Mouse (Mus musculus): ENCODE data around the gene Fam160a1.

Fam160a1 gene

DNA sequence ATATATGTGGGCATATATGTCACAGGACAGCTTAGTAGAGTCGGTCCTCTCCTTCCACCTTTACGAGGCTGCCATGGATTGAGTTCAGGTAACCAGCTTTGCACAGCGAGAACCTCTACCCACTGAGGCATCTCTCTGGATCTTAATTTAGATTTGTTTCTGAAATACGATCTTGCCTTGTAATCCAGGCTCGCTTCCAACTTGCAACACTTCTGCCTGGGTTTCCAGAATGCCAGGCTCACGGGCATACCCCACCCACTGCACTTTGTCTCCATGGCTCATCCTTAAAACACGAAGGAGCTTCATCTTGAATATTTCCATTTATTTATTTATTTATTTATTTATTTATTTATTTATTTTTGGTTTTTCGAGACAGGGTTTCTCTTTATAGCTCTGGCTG lies 131.8 kb downstream of the Fam160a1 start:
- DNase-seq (ENCODE audit: extremely low read depth, insufficient read length, low spot score) = no peak

DNA sequence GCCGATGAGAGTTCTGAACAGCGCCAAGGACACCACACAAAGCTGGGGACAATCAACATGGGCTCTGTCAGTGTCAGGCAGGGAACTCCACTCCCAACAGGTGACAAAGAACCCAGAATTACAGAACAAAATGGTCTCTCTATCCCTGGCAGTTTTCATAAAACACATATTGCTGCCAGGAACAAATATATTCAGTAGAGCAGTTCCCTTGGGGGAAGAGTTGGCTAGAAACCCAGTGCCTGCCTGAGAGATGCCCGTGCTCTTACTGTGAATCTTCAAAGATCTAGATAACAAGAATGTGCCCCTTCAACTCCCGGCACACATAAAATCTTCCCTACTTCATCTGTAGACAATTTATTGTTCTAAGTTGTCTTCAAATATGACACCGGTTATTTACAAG lies 133.5 kb downstream of the Fam160a1 start:
- DNase-seq (ENCODE audit: extremely low read depth, insufficient read length, low spot score) = no peak

DNA sequence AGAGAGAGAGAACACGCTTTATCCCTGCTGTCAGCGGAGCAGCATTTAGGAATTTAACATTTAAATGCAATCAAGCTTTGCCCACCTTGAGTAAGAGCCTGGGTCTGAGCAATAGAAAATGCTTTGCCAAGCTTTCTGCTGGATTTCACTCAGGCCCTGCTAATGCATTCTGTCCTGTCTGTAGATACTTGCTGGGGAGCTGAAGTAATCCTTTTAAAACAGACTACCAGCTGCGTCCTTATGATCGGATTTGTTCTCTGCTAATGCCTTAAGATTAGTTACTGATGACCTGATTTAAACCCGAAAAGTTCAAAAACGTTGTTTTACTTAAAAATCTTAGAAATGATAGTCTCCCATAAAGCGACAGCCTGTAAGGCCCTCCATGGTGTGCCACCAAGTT lies 136.0 kb downstream of the Fam160a1 start:
- no peak for DNase-seq (ENCODE audit: extremely low read depth, insufficient read length, low spot score)

DNA sequence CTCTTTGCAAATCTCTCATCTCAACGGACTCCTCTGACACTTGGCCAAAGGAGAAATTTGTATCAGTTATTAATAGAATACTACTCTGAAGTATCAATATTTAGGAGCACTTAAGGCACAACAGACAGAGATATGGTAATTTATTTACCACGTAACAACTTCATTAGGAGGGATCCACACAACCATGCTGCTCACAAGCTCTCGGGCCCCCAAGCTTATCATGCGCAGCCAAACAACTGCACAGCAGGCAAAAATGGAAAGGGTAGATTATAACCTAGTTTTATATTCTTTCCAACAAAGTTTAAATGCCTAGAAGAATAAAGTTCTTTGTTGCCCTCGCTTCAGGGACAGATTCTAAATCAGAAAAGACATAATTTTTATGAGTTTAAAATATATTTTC lies 137.1 kb downstream of the Fam160a1 start:
- no peak for DNase-seq (ENCODE audit: extremely low read depth, insufficient read length, low spot score)

DNA sequence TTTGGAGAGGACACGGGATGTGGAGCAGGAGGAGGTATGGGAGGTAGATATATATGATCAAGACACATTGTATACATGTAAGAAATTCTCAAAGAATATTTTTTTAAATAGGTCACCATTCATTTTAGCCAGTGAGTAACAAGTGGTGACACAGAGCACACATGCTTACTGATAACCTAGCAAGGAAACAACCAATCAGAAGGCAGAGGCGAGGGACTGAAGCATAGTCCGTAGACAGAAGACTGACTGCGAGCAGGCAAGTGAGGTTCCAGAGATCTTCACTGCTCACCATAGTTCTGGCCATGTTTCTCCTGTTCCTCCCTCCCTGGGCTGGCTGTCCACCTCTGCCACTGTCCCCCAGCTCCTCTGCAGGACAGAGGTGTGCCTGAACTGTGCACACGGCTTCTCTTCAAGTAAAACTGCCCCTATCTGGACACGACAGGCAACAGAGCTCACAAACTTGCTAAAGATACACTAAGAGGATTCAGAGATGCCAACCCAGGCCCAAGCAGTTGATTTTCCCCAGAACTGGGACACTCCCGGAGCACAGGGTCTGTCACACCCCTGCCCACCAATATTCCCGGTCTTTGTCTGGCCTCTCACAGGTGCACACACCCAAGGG lies 137.7 kb downstream of the Fam160a1 start:
- DNase-seq (ENCODE audit: extremely low read depth, insufficient read length, low spot score) = no peak

DNA sequence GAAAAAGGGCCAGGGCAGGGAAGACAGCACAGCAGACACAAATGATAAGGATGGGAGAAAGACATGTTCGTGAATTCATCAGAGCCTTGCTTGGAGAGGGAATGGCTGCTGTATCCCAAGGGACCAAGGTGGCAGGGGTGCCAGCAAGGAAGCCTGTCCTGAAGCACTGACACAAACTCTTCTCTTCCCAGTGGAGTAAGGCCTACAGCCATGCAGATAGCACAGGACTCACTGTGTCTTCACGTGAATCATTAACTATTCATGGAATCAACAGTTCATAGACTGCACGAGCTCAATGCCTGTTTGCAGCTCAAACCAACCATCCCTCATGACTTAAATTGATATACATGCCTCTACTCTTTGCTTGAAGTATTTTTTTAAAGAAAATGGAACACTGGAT lies 139.1 kb downstream of the Fam160a1 start:
- DNase-seq (ENCODE audit: extremely low read depth, insufficient read length, low spot score) = no peak

DNA sequence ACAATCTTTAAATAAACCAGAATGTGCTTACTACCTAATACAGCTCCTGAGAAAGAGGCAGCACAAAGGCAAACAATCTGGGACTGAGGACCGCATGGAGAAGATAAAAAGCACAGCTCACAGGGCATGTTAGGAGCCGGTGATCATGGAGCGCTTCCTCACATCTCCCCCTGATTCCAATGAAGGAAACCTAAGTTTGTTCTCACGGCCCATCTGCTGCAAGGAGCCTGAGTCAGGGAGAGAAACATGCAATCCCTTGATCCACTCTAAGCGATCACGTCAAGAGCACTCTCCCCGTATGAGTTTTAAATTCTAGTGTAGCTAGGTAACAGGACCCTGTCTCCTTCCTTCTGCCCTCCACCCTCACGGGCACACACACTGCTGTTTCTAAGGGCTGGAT lies 140.0 kb downstream of the Fam160a1 start:
- DNase-seq (ENCODE audit: extremely low read depth, insufficient read length, low spot score) = no peak

DNA sequence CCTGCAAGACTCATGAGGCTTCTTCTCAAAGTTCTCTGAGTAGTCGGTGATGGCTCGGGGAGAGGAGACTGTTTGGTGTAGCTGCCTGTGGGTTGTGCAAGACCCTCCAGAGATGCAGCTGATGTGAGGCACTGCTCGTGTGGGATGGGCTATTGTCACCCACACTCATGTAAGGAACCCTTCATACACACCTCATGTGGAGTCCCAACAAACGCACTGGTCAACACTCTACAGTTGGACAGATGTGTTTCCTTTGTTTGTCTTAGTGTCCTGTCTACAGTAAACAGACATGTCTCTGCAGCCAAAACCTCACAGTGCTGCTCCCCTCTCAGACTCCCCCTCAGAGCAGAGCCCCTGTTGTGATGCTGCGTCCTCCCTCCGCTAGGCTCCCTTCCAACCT lies 147.2 kb downstream of the Fam160a1 start:
- no peak for DNase-seq (ENCODE audit: extremely low read depth, insufficient read length, low spot score)

DNA sequence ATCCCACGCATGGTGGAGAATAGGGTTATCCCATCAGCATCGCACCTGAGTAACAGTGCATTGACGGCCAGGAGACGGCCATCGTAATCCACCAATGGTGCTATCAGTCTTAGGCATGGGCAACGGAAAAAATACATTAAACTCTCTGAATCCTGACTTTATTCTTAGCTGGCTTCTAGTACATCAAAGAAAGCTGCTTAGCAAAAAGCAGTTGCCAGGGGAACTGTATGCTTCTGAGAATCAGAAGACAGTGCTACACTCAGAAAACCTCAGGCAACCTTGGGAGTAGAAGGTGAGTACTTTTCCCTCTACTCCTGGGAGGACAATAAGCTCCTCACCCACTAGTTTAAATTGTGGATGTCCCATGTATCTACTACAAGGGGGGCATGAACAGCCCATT lies 149.4 kb downstream of the Fam160a1 start:
- DNase-seq (ENCODE audit: extremely low read depth, insufficient read length, low spot score) = no peak

DNA sequence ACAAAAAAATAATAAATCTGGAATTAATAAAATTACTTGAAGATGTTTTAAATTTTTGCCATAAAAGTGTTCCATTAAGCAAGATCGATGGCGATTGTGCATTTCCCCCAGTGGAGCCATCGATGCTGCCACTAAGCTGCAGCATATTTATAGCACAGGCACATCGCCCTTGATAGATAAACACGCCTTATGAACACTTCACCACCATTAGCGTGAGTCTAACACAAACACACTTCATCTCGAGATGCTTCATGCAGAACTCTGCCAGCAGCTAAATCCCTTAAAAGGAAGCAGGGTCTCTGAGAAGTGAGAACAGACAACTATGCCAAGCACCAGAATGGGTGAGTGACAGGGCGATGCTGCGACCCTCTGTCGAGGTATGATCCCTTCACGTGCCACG lies 150.4 kb downstream of the Fam160a1 start:
- no peak for DNase-seq (ENCODE audit: extremely low read depth, insufficient read length, low spot score)

DNA sequence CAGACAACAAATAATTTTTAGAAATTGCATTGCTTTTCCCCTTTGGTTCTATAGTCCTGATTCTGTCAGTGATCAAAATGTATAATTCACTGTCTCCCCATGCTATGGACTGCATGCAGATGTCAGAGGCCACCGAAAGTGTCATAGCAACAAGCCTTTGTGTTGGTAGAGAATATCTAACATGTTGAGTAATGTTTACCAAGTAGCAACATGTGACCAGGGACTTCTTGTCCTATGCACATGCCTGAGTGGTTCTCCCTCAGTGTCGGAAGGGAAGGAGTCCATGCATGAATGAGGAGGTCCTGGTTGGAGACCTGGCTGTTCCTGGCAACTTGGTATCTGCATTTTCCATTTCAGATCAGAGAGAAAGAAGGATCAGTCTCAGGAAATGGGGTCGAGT lies 150.9 kb downstream of the Fam160a1 start:
- no peak for DNase-seq (ENCODE audit: extremely low read depth, insufficient read length, low spot score)

DNA sequence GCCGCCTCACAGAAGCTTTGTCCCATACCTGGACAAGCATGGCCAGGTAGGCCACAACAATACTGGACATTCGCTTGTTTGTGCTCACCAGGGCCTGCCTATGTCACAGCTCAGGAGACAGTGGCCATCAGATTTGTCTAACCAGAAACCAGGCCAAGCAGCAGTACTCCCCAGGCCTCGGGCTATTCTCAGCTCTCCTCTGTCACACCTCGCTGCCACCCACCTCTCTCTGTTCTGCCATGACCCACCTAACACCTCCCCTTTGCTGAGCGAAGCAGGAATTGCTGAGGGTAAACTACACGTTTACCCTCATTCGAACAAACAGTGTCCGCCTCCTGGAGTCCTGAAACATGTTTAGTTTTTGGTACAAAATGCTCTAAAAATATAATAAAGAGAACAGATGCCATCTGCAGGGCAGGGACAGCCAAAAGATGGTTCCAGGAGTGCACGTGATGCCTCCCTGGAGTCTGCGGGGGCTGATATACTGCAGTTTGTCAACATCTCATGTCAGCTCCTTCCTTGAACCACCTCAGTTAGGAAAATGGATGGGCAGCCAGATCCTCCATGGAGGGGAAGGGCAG lies 152.4 kb downstream of the Fam160a1 start:
- no peak for DNase-seq (ENCODE audit: extremely low read depth, insufficient read length, low spot score)

DNA sequence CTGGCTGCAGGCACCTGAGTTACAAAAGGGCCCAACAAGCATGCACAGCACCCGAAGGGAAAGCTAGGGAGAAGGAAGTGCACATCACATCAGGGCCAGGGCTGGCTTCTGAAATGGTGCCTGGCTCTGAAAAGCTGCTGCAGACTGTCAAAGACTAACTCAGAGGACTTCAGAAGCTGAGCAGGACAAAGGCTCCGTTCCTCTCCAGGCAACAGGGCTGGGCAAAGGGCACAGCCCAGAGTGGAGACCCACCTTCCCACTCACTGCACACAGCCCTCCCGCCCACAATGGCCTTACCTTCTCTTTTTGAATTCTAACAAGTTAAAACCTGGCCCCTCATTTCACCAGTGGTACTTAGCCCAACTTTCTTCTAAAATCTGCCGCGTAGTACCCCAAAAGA lies 153.3 kb downstream of the Fam160a1 start:
- DNase-seq (ENCODE audit: extremely low read depth, insufficient read length, low spot score) = no peak

DNA sequence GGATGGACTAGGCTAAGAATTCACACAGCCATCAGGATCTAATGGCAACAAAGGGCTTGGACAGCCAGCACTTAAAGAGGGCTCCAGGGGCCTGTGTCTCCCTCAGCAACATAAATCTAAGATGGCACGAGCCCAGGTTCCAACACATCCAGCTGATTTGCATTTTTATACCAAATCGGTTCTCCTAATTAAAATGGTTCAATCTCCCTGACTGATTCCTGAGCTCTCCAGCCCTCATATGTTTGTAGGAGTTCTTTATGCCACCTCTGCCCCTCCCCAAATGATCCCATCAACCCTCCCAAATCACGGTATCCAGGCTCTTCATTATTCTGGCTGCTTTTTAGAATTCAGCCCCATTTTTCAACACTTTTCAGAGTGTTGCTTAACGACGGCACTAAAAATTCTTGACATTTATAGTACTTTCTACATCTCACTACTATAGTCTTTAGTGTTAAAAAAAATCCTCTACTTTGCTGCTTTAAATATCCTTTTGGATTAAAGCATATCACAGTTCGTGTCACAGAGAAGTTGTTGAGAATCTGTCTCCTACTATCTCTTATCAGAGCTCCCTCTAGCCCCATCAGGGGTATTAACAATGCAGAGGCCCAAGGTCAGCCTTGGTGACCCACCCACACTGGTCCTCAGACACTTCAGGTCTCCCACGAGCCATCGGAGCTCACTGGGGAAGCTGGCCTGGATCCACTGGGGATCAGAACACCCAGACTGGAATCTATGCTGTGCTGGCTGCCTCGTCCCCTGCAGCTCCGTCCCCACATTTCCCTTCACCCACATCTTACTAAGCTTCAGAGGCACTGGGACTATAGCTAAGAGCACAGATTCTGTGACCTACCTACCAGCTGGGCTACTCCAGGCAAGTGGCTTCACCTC lies 154.9 kb downstream of the Fam160a1 start:
- DNase-seq (ENCODE audit: extremely low read depth, insufficient read length, low spot score) = no peak

DNA sequence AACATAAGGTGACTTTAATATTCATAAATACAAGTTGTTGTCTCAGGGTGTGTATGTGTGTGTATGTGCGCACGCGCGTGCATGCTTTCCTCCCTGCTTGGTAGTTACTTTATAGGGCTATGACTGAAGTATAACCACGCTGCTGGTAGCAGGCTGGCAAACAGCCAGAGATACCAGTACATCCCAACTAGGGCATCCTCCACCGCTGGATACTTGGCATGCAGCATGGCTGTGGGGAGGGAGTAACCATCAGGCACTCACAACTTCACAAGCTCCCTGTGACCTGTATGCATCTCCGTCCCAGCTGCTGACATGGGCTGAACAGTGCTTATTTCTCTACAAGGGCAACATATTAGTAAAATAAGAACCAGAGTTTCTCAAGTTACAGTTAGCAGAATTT lies 157.4 kb downstream of the Fam160a1 start:
- DNase-seq (ENCODE audit: extremely low read depth, insufficient read length, low spot score) = no peak

DNA sequence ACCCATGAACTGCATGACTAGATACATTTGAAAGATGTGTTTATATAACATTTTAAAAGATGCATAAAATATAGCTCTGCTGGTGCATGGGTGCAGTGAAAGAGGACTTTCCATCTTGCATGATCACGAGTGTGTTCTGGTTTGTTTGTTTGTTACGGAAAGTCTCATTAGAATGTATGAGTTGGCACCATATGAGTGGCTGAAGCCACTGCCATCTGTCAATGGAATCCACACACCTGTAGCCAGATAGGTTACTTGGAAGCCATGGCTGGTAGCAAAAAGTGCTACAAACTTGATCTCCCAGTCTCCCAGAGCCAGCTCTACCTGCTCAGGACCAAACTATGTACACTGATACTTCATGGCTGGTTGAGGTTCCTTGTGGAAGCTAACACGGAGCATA lies 161.6 kb downstream of the Fam160a1 start:
- DNase-seq (ENCODE audit: extremely low read depth, insufficient read length, low spot score) = no peak

DNA sequence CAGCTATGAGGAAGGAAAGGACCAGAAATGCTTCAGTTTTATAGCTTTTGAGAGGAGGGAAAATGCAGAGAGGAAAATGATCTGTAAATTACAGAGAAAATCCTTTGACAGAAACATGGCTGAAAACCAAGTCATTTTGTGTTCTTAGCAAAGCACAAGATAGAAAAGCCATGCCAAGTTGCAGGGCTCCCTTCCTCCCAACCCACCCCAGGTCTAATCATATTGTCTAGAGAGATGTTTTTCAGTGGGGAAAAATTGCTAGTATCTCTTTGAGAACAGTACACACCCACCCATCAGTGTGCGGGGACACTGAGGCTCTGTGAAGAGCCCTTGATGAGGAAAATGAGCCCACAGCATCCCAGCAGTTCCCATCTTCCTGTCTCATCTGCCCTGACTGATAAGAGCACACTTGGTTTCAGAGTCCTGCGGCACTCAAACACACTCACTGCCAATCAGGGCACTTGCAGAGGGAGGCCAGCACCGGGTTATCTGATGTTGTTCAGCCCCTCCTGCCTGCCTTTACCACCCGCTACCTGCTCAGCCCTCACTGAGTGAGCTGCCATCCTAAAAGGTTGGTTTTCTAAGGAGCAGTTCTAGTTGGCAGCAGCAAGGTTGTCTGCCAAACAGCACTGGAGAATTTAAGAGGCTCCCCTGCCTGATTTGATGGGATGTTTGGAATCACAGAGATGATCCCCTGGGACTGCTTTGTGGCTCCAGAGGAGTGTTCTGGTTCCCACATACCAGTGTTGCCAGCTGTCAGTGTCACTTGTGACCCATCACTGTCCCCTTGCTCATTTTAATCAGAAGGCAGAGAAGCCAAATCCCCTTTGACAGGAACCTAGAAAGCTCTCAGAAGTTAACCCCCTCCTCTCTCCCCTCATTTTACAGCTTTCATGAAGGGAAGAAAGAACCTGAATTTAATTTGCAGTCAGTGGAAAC lies 164.1 kb downstream of the Fam160a1 start:
- DNase-seq (ENCODE audit: extremely low read depth, insufficient read length, low spot score) = no peak

DNA sequence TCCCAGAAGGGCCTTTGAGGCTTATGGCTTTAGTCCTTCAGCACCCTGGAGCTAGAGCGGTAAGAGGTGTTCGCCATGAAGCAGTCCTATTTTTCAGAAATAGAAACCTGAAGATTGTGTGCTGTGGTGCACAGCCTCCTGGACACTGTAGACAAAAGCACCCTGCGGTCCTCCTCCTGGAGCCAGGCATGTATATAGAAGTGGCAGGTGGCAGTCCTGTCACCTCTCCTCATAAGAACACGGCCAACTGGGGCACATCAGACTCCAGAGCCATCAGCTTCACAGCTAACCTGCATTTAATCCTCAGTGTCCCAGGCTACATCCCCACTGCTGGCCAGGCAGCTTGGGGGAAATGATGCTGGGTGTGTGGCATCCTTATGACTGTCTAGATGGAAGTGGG lies 167.9 kb downstream of the Fam160a1 start:
- no peak for DNase-seq (ENCODE audit: extremely low read depth, insufficient read length, low spot score)

DNA sequence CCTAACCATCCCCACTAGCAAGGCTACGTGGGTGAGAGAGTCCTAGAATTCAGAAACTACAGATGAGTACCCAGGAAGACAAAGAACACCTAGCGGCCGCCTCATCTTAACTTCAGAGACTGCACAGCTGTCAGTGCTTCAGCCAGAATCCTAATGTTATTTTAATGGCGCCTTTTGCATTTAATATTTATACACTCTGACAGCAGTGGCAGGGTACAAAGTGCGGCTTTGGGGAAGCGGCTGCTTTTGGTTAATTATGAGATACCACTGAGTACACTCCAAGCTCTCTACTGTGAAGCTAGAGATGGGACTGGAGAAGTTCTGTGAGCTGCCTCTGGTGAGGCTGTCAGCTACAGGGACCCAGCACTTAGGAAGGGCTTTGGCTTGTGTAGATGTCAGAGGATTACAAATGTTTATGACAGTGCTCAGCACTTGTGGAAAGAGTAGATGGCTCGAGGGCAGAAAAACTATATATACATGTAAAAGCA lies 171.5 kb downstream of the Fam160a1 start:
- DNase-seq (ENCODE audit: extremely low read depth, insufficient read length, low spot score) = no peak

DNA sequence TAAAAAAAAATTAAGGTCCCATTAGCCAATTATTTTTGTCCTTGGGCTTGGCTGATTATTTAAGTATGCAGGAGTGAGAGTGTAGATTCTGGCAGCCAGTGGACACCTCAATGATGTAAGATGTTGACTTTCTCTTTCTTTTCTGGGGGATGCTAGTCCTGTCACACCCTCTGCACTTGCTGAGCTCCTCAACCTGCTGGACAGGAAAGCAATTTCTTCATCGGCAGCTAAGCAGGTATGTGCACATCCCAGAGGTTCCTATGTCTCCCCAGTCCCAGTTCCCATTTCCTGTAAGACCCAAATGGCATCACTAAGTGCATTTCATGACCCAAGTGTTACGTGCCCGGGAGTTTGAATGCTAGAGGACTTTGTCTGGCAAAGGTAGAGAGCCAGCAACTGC lies 172.3 kb downstream of the Fam160a1 start:
- no peak for DNase-seq (ENCODE audit: extremely low read depth, insufficient read length, low spot score)

DNA sequence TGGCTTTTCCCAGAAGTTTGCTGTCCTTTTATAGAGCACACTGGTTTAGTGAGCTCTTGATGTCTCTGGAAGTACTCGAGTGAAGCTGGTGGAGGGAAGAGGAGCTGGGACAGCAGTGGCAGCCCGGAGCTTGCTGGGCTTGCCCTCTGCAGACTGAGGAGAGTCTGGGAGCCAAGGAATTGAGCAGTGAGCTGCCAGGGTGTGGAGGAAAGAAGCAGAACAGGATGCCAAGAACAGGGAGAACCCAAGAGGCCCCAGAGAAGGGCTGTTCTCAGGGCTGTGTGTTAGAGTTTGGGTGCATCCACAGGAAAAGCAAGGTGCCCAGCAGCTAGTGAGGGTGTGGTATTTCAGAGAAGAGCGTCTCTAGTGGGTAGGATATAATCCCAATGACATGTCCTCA lies 175.3 kb downstream of the Fam160a1 start:
- no peak for DNase-seq (ENCODE audit: extremely low read depth, insufficient read length, low spot score)

Data from 3134 (cell line).